Comparison of ENCODE assay signal across 9 mouse cellular contexts in genomic region chr3:30766177-30766576, GRCm38 (mm10). TPM values are rescaled to one million over a fixed set of nuclear protein-coding genes. Genes with fewer than 3 reads are reported as not detected.
A peak's percentile ranks its signal among the peaks of the same experiment; 100 is the strongest.
DNase-seq lines count a peak whose midpoint lies in the region; ATAC-seq and TF ChIP-seq lines count a peak whose summit lies in the region.
"Had no signal": no experiment of that assay in that cellular context is flagged by ENCODE, and none has a peak within 500 bp of the region (broad histone marks: within the 10 kb centered on the region; RNA-seq: fewer than 3 reads in every experiment).

No protein-coding gene starts in this region.

- no peaks in the 10 kb centered on the region for H3K36me3 ChIP-seq in liver, embryonic 14.5 days (replicated peaks; ENCODE audit: control insufficient read depth, insufficient read depth, low read depth)
- H3K36me3 ChIP-seq: neural tube, embryonic 12.5 days had no signal

- H3K4me3 ChIP-seq in liver, embryonic 14.5 days (ENCODE audit: insufficient read depth in 1 of 2, low read depth in 2 of 2, low read length in 2 of 2): peak overlapping the region; percentile 25 to 29
- H3K4me3 ChIP-seq in cerebellum, adult 2 months (replicated peaks; ENCODE audit: insufficient read depth, low read depth, low read length): no peak overlapping the region
- H3K4me3 ChIP-seq: neural tube, embryonic 12.5 days had no signal

- H3K27ac ChIP-seq in liver, embryonic 14.5 days: peak overlapping the region; percentile 88
- H3K27ac ChIP-seq in cerebellum, adult 2 months (ENCODE audit: insufficient read depth, low read length): no peak overlapping the region
- H3K27ac ChIP-seq: neural tube, embryonic 12.5 days had no signal

- H3K9ac ChIP-seq in liver, embryonic 14.5 days (replicated peaks): peak overlapping the region; percentile 57
- H3K9ac ChIP-seq: neural tube, embryonic 12.5 days had no signal

- H3K4me1 ChIP-seq in liver, embryonic 14.5 days (replicated peaks; ENCODE audit: control insufficient read depth in 2 of 2, insufficient read depth in 2 of 2, low read length in 1 of 2): peaks cover 34 to 39% of the 10 kb centered on the region in 2 experiments
- H3K4me1 ChIP-seq in cerebellum, adult 2 months (ENCODE audit: control insufficient read depth, insufficient read depth, low read length): no peaks in the 10 kb centered on the region
- H3K4me1 ChIP-seq: neural tube, embryonic 12.5 days had no signal

- peak overlapping the region; percentile 80 for H3K4me2 ChIP-seq in liver, embryonic 14.5 days (ENCODE audit: low read depth)
- H3K4me2 ChIP-seq: neural tube, embryonic 12.5 days had no signal

- ATAC-seq in liver, embryonic 14.5 days (ENCODE audit: insufficient read depth): peak; percentile 82

- TF ChIP-seq POLR2A in cerebellum, adult 2 months (IDR thresholded peaks at IDR 0.05; ENCODE audit: borderline replicate concordance, insufficient read depth, low read length): no peak

- TF ChIP-seq EP300 in liver, embryonic 14.5 days (IDR thresholded peaks at IDR 0.05; ENCODE audit: low read depth): no peak

- peak; percentile 6 for DNase-seq in ovary, postnatal 14 days (ENCODE audit: low spot score)
- DNase-seq in ovary, postnatal 10 days (ENCODE audit: low spot score): no peak
- peak; percentile 10 to 38 for DNase-seq in heart, postnatal 14 days
- DNase-seq in liver, embryonic 14.5 days (ENCODE audit: low read depth in 3 of 3, low spot score in 3 of 3): peak; percentile 57 to 75 (median 67)
- peak; percentile 5 for DNase-seq in yolk sac, embryonic 10.5 days (ENCODE audit: low spot score)
- no peak for DNase-seq in gastrocnemius, postnatal 4 days (ENCODE audit: low spot score in 2 of 2)
- no peak for DNase-seq in gastrocnemius, postnatal 25 days
- DNase-seq in cerebellum, adult 2 months: no peak

- TF ChIP-seq CTCF in liver, embryonic 14.5 days (IDR thresholded peaks at IDR 0.05; ENCODE audit: low read depth): no peak
- no peak for TF ChIP-seq CTCF in cerebellum, adult 2 months (IDR thresholded peaks at IDR 0.05; ENCODE audit: borderline replicate concordance, insufficient read depth, low read depth, low read length)

- WGBS in liver, embryonic 14.5 days (ENCODE audit: insufficient replicate concordance): 16% methylated on average over 7 of the region's 7 CpGs
- 36% methylated on average over 7 of the region's 7 CpGs for WGBS in cerebellum, adult 2 months

- H3K27me3 ChIP-seq in liver, embryonic 14.5 days (ENCODE audit: control insufficient read depth, insufficient read depth, low read length): no peaks in the 10 kb centered on the region
- H3K27me3 ChIP-seq in cerebellum, adult 2 months (ENCODE audit: control insufficient read depth, insufficient read depth, low read length): no peaks in the 10 kb centered on the region
- H3K27me3 ChIP-seq: neural tube, embryonic 12.5 days had no signal

- intact Hi-C loops in heart, postnatal 14 days (cut with DNase I): no loop called here

- H3K9me3 ChIP-seq in liver, embryonic 14.5 days (ENCODE audit: control insufficient read depth, low read length): no peaks in the 10 kb centered on the region
- H3K9me3 ChIP-seq: neural tube, embryonic 12.5 days had no signal

RNA-seq across cellular contexts. Expression of gene Samd7, which starts 20.1 kb away (rescaled TPM):
- total RNA-seq in heart, postnatal 14 days (2021): not detected
- polyA plus RNA-seq in liver, embryonic 14.5 days (2012; rRNA removed): 0.02 and 0.07 TPM in 2 replicates
- 0.04 TPM in 1 of 2 replicates, not detected in the other for polyA plus RNA-seq in liver, embryonic 14.5 days (2014; fragmentation: Nextera tagmentation; extraction: Ambion mirVana)
- total RNA-seq in gastrocnemius, postnatal 4 days (2021): 1 to 10 TPM; 1.8 to 2.1 TPM
- total RNA-seq in gastrocnemius, postnatal 25 days (2021): not detected
- polyA plus RNA-seq in cerebellum, adult 2 months (2012; rRNA removed): 0.05 and 0.15 TPM in 2 replicates
- polyA plus RNA-seq: neural tube, embryonic 12.5 days had no signal

RNA-seq across cellular contexts. Expression of gene Sec62, which starts 26.5 kb away (rescaled TPM):
- 10 to 100 TPM; 43.9 to 44.2 TPM for total RNA-seq in heart, postnatal 14 days (2021)
- polyA plus RNA-seq in liver, embryonic 14.5 days (2012; rRNA removed): 16.3 and 24.4 TPM in 2 replicates
- 57.7 and 57.8 TPM in 2 replicates for polyA plus RNA-seq in liver, embryonic 14.5 days (2014; fragmentation: Nextera tagmentation; extraction: Ambion mirVana)
- total RNA-seq in gastrocnemius, postnatal 4 days (2021): 10 to 100 TPM; 78.3 to 88.1 TPM
- total RNA-seq in gastrocnemius, postnatal 25 days (2021): 10 to 100 TPM; 26.7 to 29.6 TPM
- polyA plus RNA-seq in cerebellum, adult 2 months (2012; rRNA removed): 102 and 111 TPM in 2 replicates

Comparison
In these comparisons a context has a peak if more than half of its experiments do, and no peak if none do; other contexts are left out.
1. DNase-seq: peak in ovary, postnatal 14 days (single experiment), heart, postnatal 14 days (2 of 2), liver, embryonic 14.5 days (3 of 3) and yolk sac, embryonic 10.5 days (single experiment); none in ovary, postnatal 10 days (single experiment), gastrocnemius, postnatal 4 days (0 of 2), gastrocnemius, postnatal 25 days (single experiment) and cerebellum, adult 2 months (0 of 2).